Mouse (Mus musculus): ENCODE data around the gene Art5.
"Not testable (repeated sequence)": the region's sequence is repeated elsewhere in the genome, so short reads cannot be mapped to it uniquely, and the experiment has no call there.

Gene Art5

GRCm38 (mm10) chr7:102082816-102083215, 26.5 kb downstream of the Art5 start, which contains the start of gene Trpc2:
TSS of gene Trpc2 (plus strand) at chr7:102083116.
- in situ Hi-C loops (cut with MboI; ENCODE audit: low sequenced_read_pairs): loop anchor here (25.0 kb wide), 1 partner anchor 421 kb away; the partner anchor contains the start of gene Clpb

GRCm38 (mm10) chr7:102081784-102082183, 27.5 kb downstream of the Art5 start:
- in situ Hi-C loops (cut with MboI; ENCODE audit: low sequenced_read_pairs): loop anchor here (25.0 kb wide), 1 partner anchor 419 kb away; the partner anchor contains the start of gene Clpb

- in situ Hi-C loops (cut with MboI; ENCODE audit: low sequenced_read_pairs): loop anchor here (25.0 kb wide), 1 partner anchor 418 kb away; the partner anchor contains the start of gene Clpb
Observed at GRCm38 (mm10) chr7:102080311-102080710, 29.0 kb downstream of the Art5 start.

GRCm38 (mm10) chr7:102078517-102078916, 30.8 kb downstream of the Art5 start:
- in situ Hi-C loops (cut with MboI; ENCODE audit: low sequenced_read_pairs): loop anchor here (25.0 kb wide), 1 partner anchor 416 kb away; the partner anchor contains the start of gene Clpb

- in situ Hi-C loops (cut with MboI; ENCODE audit: low sequenced_read_pairs): loop anchor here (25.0 kb wide), 1 partner anchor 415 kb away; the partner anchor contains the start of gene Clpb
Observed at GRCm38 (mm10) chr7:102076714-102077296, 32.5 kb downstream of the Art5 start.

GRCm38 (mm10) chr7:102066363-102066762, 42.9 kb downstream of the Art5 start:
- in situ Hi-C loops (cut with MboI; ENCODE audit: low sequenced_read_pairs): no loop called here

GRCm38 (mm10) chr7:102065046-102065891, 44.0 kb downstream of the Art5 start, which contains the start of the genes Rnf121, Xndc1 and Xntrpc:
TSS of gene Rnf121 (minus strand) at chr7:102065469.
TSS of gene Xndc1 (plus strand) at chr7:102065511.
TSS of gene Xntrpc (plus strand) at chr7:102065713.
- in situ Hi-C loops (cut with MboI; ENCODE audit: low sequenced_read_pairs): no loop called here

GRCm38 (mm10) chr7:102064655-102065045, 44.6 kb downstream of the Art5 start:
- in situ Hi-C loops (cut with MboI; ENCODE audit: low sequenced_read_pairs): no loop called here

- in situ Hi-C loops (cut with MboI; ENCODE audit: low sequenced_read_pairs): no loop called here
Observed at GRCm38 (mm10) chr7:102063891-102064290, 45.4 kb downstream of the Art5 start.

GRCm38 (mm10) chr7:102062203-102062602, 47.1 kb downstream of the Art5 start:
- in situ Hi-C loops (cut with MboI; ENCODE audit: low sequenced_read_pairs): no loop called here

GRCm38 (mm10) chr7:102061353-102061752, 47.9 kb downstream of the Art5 start:
- in situ Hi-C loops (cut with MboI; ENCODE audit: low sequenced_read_pairs): no loop called here

- in situ Hi-C loops (cut with MboI; ENCODE audit: low sequenced_read_pairs): not testable (repeated sequence)
Observed at GRCm38 (mm10) chr7:102048524-102048923, 60.8 kb downstream of the Art5 start.
